Mouse (Mus musculus): Measurements from ENCODE around the gene Atp13a2. TPM values are rescaled to one million over a fixed set of nuclear protein-coding genes. Genes with fewer than 3 reads are reported as not detected.
A peak's percentile ranks its signal among the peaks of the same experiment; 100 is the strongest.

Gene Atp13a2
- polyA plus RNA-seq, 1 experiment from 2014 or later: 30.6 TPM

- H3K4me1 ChIP-seq (replicated peaks; ENCODE audit: insufficient read depth, low read length): peaks cover 10% of the 10 kb centered on the region; the same call in 1 of the 2 replicates
- H3K27ac ChIP-seq: no peak overlapping the region
- DNase-seq (ENCODE audit: low spot score) (no peak), ATAC-seq (replicated peaks; ENCODE audit: low FRiP score, low read depth) (no peak)
- no peak overlapping the region for H3K4me3 ChIP-seq (replicated peaks; ENCODE audit: low read depth, low read length)
- no peak for TF ChIP-seq CTCF (IDR thresholded peaks at IDR 0.05; ENCODE audit: low read depth)
- 73% methylated on average over 8 of the region's 8 CpGs for WGBS
- no peaks in the 10 kb centered on the region for H3K9me3 ChIP-seq (replicated peaks; ENCODE audit: low read length)
- no peaks in the 10 kb centered on the region for H3K27me3 ChIP-seq (ENCODE audit: insufficient read depth, low read length)
- peaks cover 12% of the 10 kb centered on the region; the same call in 1 of the 2 replicates for H3K36me3 ChIP-seq (ENCODE audit: insufficient read depth, low read length)
- H3K4me2 ChIP-seq (ENCODE audit: low read length): no peak overlapping the region
- no peak overlapping the region for H3K9ac ChIP-seq (ENCODE audit: low read depth, low read length)
These were observed 27.4 kb downstream of the Atp13a2 start for GRCm38 (mm10) chr4:141014114-141014513.

- no peak for TF ChIP-seq CTCF (IDR thresholded peaks at IDR 0.05; ENCODE audit: low read depth)
- H3K4me1 ChIP-seq (replicated peaks; ENCODE audit: insufficient read depth, low read length): peaks cover 10% of the 10 kb centered on the region; the same call in 1 of the 2 replicates
- H3K27ac ChIP-seq: no peak overlapping the region
- H3K4me2 ChIP-seq (ENCODE audit: low read length): no peak overlapping the region
- H3K27me3 ChIP-seq (ENCODE audit: insufficient read depth, low read length): no peaks in the 10 kb centered on the region
- no peak for DNase-seq (ENCODE audit: low spot score)
- no peaks in the 10 kb centered on the region for H3K9me3 ChIP-seq (replicated peaks; ENCODE audit: low read length)
- ATAC-seq (replicated peaks; ENCODE audit: low FRiP score, low read depth): no peak
- H3K9ac ChIP-seq (ENCODE audit: low read depth, low read length): no peak overlapping the region
- WGBS: 90% methylated on average over 11 of the region's 11 CpGs
- H3K4me3 ChIP-seq (replicated peaks; ENCODE audit: low read depth, low read length): no peak overlapping the region
- peaks cover 18% of the 10 kb centered on the region; the same call in 1 of the 2 replicates for H3K36me3 ChIP-seq (ENCODE audit: insufficient read depth, low read length)
These were observed 28.2 kb downstream of the Atp13a2 start for GRCm38 (mm10) chr4:141014856-141015255.

GRCm38 (mm10) chr4:141015356-141015755 is 28.7 kb downstream of the Atp13a2 start:
- H3K27ac ChIP-seq: no peak overlapping the region
- ATAC-seq (replicated peaks; ENCODE audit: low FRiP score, low read depth) (no peak), DNase-seq (ENCODE audit: low spot score) (no peak)
- H3K4me1 ChIP-seq (replicated peaks; ENCODE audit: insufficient read depth, low read length): peaks cover 10% of the 10 kb centered on the region; the same call in 1 of the 2 replicates
- no peaks in the 10 kb centered on the region for H3K27me3 ChIP-seq (ENCODE audit: insufficient read depth, low read length)
- H3K4me3 ChIP-seq (replicated peaks; ENCODE audit: low read depth, low read length): no peak overlapping the region
- no peak overlapping the region for H3K4me2 ChIP-seq (ENCODE audit: low read length)
- H3K36me3 ChIP-seq (ENCODE audit: insufficient read depth, low read length): peaks cover 18% of the 10 kb centered on the region; the same call in 1 of the 2 replicates
- no peaks in the 10 kb centered on the region for H3K9me3 ChIP-seq (replicated peaks; ENCODE audit: low read length)
- TF ChIP-seq CTCF (IDR thresholded peaks at IDR 0.05; ENCODE audit: low read depth): no peak
- WGBS: 58% methylated on average over 7 of the region's 7 CpGs
- no peak overlapping the region for H3K9ac ChIP-seq (ENCODE audit: low read depth, low read length)

GRCm38 (mm10) chr4:141016311-141016710 is 29.6 kb downstream of the Atp13a2 start:
- Histone ChIP-seq H3K9ac (ENCODE audit: low read depth, low read length) (no peak overlapping the region), H3K4me1 (replicated peaks; ENCODE audit: insufficient read depth, low read length) (peaks cover 15% of the 10 kb centered on the region; the same call in 1 of the 2 replicates), H3K4me2 (ENCODE audit: low read length) (no peak overlapping the region), H3K27ac (no peak overlapping the region), H3K4me3 (replicated peaks; ENCODE audit: low read depth, low read length) (no peak overlapping the region), H3K36me3 (ENCODE audit: insufficient read depth, low read length) (peaks cover 18% of the 10 kb centered on the region; the same call in 1 of the 2 replicates), H3K9me3 (replicated peaks; ENCODE audit: low read length) (no peaks in the 10 kb centered on the region), H3K27me3 (ENCODE audit: insufficient read depth, low read length) (no peaks in the 10 kb centered on the region)
- ATAC-seq (replicated peaks; ENCODE audit: low FRiP score, low read depth) (no peak), DNase-seq (ENCODE audit: low spot score) (no peak)
- TF ChIP-seq CTCF (IDR thresholded peaks at IDR 0.05; ENCODE audit: low read depth): no peak
- 51% methylated on average over 9 of the region's 9 CpGs for WGBS

- peaks cover 18% of the 10 kb centered on the region; the same call in 1 of the 2 replicates for H3K36me3 ChIP-seq (ENCODE audit: insufficient read depth, low read length)
- no peaks in the 10 kb centered on the region for H3K27me3 ChIP-seq (ENCODE audit: insufficient read depth, low read length)
- ATAC-seq (replicated peaks; ENCODE audit: low FRiP score, low read depth) (no peak), DNase-seq (ENCODE audit: low spot score) (no peak)
- no peak overlapping the region for H3K27ac ChIP-seq
- TF ChIP-seq CTCF (IDR thresholded peaks at IDR 0.05; ENCODE audit: low read depth): peak; percentile 36; the same call in 1 of the 2 replicates
- 81% methylated on average over 29 of the region's 29 CpGs for WGBS
- H3K4me3 ChIP-seq (replicated peaks; ENCODE audit: low read depth, low read length): no peak overlapping the region
- no peak overlapping the region for H3K4me2 ChIP-seq (ENCODE audit: low read length)
- H3K9me3 ChIP-seq (replicated peaks; ENCODE audit: low read length): no peaks in the 10 kb centered on the region
- H3K9ac ChIP-seq (ENCODE audit: low read depth, low read length): no peak overlapping the region
- peaks cover 9% of the 10 kb centered on the region; the same call in 1 of the 2 replicates for H3K4me1 ChIP-seq (replicated peaks; ENCODE audit: insufficient read depth, low read length)
These were observed 31.2 kb downstream of the Atp13a2 start for GRCm38 (mm10) chr4:141017657-141018436.

GRCm38 (mm10) chr4:141020220-141020619 is 33.5 kb downstream of the Atp13a2 start:
- Histone ChIP-seq H3K9ac (ENCODE audit: low read depth, low read length) (no peak overlapping the region), H3K27me3 (ENCODE audit: insufficient read depth, low read length) (no peaks in the 10 kb centered on the region), H3K27ac (peak overlapping the region; percentile 85; the same call in 1 of the 2 replicates), H3K36me3 (ENCODE audit: insufficient read depth, low read length) (peaks cover 24% of the 10 kb centered on the region; the same call in 1 of the 2 replicates), H3K4me1 (replicated peaks; ENCODE audit: insufficient read depth, low read length) (peaks cover 9% of the 10 kb centered on the region; the same call in 1 of the 2 replicates), H3K4me3 (replicated peaks; ENCODE audit: low read depth, low read length) (no peak overlapping the region), H3K4me2 (ENCODE audit: low read length) (no peak overlapping the region), H3K9me3 (replicated peaks; ENCODE audit: low read length) (no peaks in the 10 kb centered on the region)
- no peak for TF ChIP-seq CTCF (IDR thresholded peaks at IDR 0.05; ENCODE audit: low read depth)
- no peak for ATAC-seq (replicated peaks; ENCODE audit: low FRiP score, low read depth)
- 80% methylated on average over 17 of the region's 17 CpGs for WGBS
- no peak for DNase-seq (ENCODE audit: low spot score)
